29 mouse cellular contexts compared by ENCODE assay signal in genomic region chr11:33278571-33278970, GRCm38 (mm10). TPM values are rescaled to one million over a fixed set of nuclear protein-coding genes. Genes with fewer than 3 reads are reported as not detected.
"Had no signal": no experiment of that assay in that cellular context is flagged by ENCODE, and none has a peak within 500 bp of the region (broad histone marks: within the 10 kb centered on the region; RNA-seq: fewer than 3 reads in every experiment).

No protein-coding gene starts in this region.

- DNase-seq: embryo, embryonic 11 days; forebrain, postnatal 0 days; gastrocnemius, adult 2 months; gastrocnemius, postnatal 10 days; gastrocnemius, postnatal 14 days; gastrocnemius, postnatal 25 days; gastrocnemius, postnatal 36 days; heart, adult 18-20 months; heart, adult 2 months had no signal

- H3K27me3 ChIP-seq: embryonic facial prominence, embryonic 12.5 days; embryonic facial prominence, embryonic 13.5 days; embryonic facial prominence, embryonic 15.5 days; forebrain, embryonic 12.5 days; forebrain, embryonic 13.5 days; forebrain, embryonic 15.5 days had no signal

- ATAC-seq: forebrain, embryonic 13.5 days; forebrain, embryonic 14.5 days; forebrain, embryonic 15.5 days; forebrain, embryonic 16.5 days; forebrain, postnatal 0 days had no signal

RNA-seq across cellular contexts. Expression of gene Gm12117, which starts 2.0 kb away (rescaled TPM):
- total RNA-seq: common myeloid progenitor, adult 5-6 weeks; gastrocnemius, adult 18-20 months; gastrocnemius, adult 2 months; gastrocnemius, adult 8-10 months; gastrocnemius, postnatal 10 days; gastrocnemius, postnatal 14 days; gastrocnemius, postnatal 25 days; gastrocnemius, postnatal 36 days; granulocyte monocyte progenitor cell, adult 5-6 weeks; heart, adult 18-20 months; heart, adult 2 months; heart, adult 8-10 months had no signal
- polyA plus RNA-seq: embryonic facial prominence, embryonic 10.5 days; embryonic facial prominence, embryonic 11.5 days; embryonic facial prominence, embryonic 12.5 days; embryonic facial prominence, embryonic 13.5 days; embryonic facial prominence, embryonic 14.5 days; embryonic facial prominence, embryonic 15.5 days; erythroblast, embryonic 14.5 days; forebrain, embryonic 10.5 days; forebrain, embryonic 11.5 days; forebrain, embryonic 13.5 days; forebrain, embryonic 14.5 days; forebrain, embryonic 15.5 days; forebrain, embryonic 16.5 days; forebrain, postnatal 0 days; gonadal fat pad, adult 2 months; heart, adult 2 months had no signal
